Mouse (Mus musculus) MEL (cell line): Measurements from ENCODE around the gene Rora.

ENCODE experiments used
- CTCF ChIP-seq, 3 experiments: IDR thresholded peaks in 2 of 3; conservative IDR thresholded peaks in 1 of 3; 2 replicates each; pipeline ENCODE4 v1.5.1; 2011 to 2012; ENCODE audit warnings: low read length in 3 of 3, low read depth in 2 of 3, mild to moderate bottlenecking in 2 of 3, improper control_type of control experiment in 1 of 3, inconsistent platforms in 1 of 3, mixed read lengths in 1 of 3, moderate library complexity in 1 of 3; ENCODE audit not compliant: control insufficient read depth in 1 of 3, insufficient read depth in 1 of 3, poor library complexity in 1 of 3, severe bottlenecking in 1 of 3
- EP300 ChIP-seq, 2 experiments: IDR thresholded peaks; 2 replicates each; pipeline ENCODE4 v1.6.1; 2011; ENCODE audit warnings: improper control_type of control experiment in 2 of 2, low read length in 2 of 2, low read depth in 1 of 2, mild to moderate bottlenecking in 1 of 2
- MXI1 ChIP-seq: IDR thresholded peaks from 2 replicates; pipeline ENCODE4 v1.6.1; 2011; ENCODE audit warnings: mild to moderate bottlenecking, low read depth, low read length, improper control_type of control experiment
- POLR2A ChIP-seq, 2 experiments: IDR thresholded peaks; 2 replicates each; pipeline ENCODE4 v1.6.1; 2011 to 2012; ENCODE audit warnings: low read length in 2 of 2, mild to moderate bottlenecking in 2 of 2, control low read depth in 1 of 2, improper control_type of control experiment in 1 of 2, low read depth in 1 of 2, moderate library complexity in 1 of 2; ENCODE audit not compliant: control insufficient read depth in 1 of 2, insufficient read depth in 1 of 2, poor library complexity in 1 of 2

GRCm38 (mm10) chr9:68998961-68999360 is 345.4 kb downstream of the Rora start:
- TF ChIP-seq POLR2A (IDR thresholded peaks at IDR 0.05; ENCODE audit: control insufficient read depth in 1 of 2, insufficient read depth in 1 of 2, low read depth in 1 of 2, low read length in 2 of 2, poor library complexity in 1 of 2) = no peak
- no peak for TF ChIP-seq EP300 (IDR thresholded peaks at IDR 0.05; ENCODE audit: low read depth in 1 of 2, low read length in 2 of 2)
- TF ChIP-seq MXI1 = no peak
- TF ChIP-seq CTCF (IDR thresholded peaks at IDR 0.05 in 2 of 3, conservative IDR thresholded peaks at IDR 0.05 in 1 of 3; ENCODE audit: control insufficient read depth in 1 of 3, insufficient read depth in 1 of 3, low read depth in 2 of 3, low read length in 3 of 3, poor library complexity in 1 of 3, severe bottlenecking in 1 of 3) = no peak
